Mouse (Mus musculus) spleen, adult 2 months (tissue): Measurements from ENCODE around the gene Sigirr.

ENCODE experiments used
- CTCF ChIP-seq: fragments of 200-500 bp; IDR thresholded peaks from 2 replicates; pipeline ENCODE4 v1.5.1; 2011; ENCODE audit warnings: mild to moderate bottlenecking, inconsistent platforms; ENCODE audit not compliant: insufficient read depth, insufficient read length, insufficient replicate concordance; ENCODE audit errors: extremely low read depth
- POLR2A ChIP-seq: fragments of 200-500 bp; IDR thresholded peaks from 2 replicates; pipeline ENCODE4 v1.6.1; 2011; ENCODE audit warnings: low read depth, low read length, inconsistent platforms

DNA sequence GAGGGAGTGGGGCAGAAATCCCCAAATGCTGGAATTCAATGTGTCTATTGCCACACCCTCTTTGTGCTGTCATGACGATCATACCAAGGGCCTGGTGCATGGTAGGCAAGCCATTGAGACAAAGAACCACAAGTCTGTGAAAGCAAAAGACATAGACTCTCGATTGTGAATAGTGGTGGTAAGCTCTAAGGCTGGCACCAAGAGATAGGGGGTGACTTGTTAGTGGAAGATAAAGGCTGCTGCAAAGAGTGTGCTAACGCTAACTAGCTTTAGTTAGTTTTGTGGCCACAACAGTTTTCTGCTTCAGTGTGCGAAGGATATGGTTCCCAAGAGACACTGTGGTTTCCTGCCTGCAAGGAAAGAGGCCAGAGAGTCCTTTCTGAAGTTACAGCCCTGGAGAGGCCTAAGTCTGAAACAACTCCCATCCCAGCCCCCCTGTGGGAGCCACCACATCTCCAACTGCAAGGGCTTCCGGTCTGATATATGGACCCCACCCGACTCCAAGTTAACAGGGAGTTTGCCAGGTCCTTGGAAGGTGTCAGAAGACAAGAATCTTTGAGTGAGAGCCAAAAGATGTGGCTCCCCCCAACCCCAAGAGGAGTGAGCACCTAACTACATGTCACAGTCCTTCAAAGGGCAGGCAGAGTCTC, 53.3 kb downstream of the Sigirr start:
- TF ChIP-seq CTCF (no peak), POLR2A (no peak)
